Mouse (Mus musculus): ENCODE measurements around the gene 4933416C03Rik.

Gene 4933416C03Rik

DNA sequence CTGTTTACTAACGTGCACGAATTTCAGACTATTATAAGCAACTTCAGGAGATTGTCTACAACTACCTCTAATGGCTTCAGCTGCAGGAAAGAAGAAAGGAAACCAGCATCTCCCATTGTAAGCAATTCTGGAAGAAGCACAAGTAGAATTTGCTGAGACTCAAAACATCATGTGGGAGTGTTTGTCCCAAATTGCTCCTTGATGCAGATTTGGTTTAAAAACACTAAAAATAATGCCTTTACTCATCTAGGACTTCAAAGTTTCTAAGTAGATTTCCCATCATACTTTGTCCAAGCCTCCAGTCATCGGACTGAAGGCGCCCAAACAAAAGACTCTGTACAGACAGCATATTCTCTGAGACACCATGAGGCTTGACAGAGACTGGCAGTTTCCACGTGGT is 37.8 kb downstream of the 4933416C03Rik start:
- no peak for DNase-seq
